Mouse (Mus musculus) myocyte (in vitro differentiated cells): Measurements from ENCODE around the gene D5Ertd579e. TPM values are rescaled to one million over a fixed set of nuclear protein-coding genes. Genes with fewer than 3 reads are reported as not detected.

Experiments
- H3K27me3 ChIP-seq: one replicate; pipeline ENCODE4 v1.6.1; 2011; ENCODE audit not compliant: control insufficient read depth, insufficient read depth, insufficient read length
- H3K36me3 ChIP-seq: one replicate; pipeline ENCODE4 v1.6.1; 2011; ENCODE audit not compliant: control insufficient read depth, insufficient read depth
- H3K4me2 ChIP-seq: one replicate; pipeline ENCODE4 v1.6.1; 2011; ENCODE audit warnings: low read depth, control low read depth
- H3K4me3 ChIP-seq: one replicate; pipeline ENCODE4 v1.5.1; 2011; ENCODE audit warnings: mild to moderate bottlenecking, control low read depth, moderate library complexity
- H3K79me2 ChIP-seq: one replicate; pipeline ENCODE4 v1.6.1; 2011; ENCODE audit not compliant: control insufficient read depth, insufficient read depth
- H3ac ChIP-seq: one replicate; pipeline ENCODE4 v1.6.1; 2011; ENCODE audit not compliant: control insufficient read depth, insufficient read length
- CEBPB ChIP-seq: IDR thresholded peaks from 2 replicates; pipeline ENCODE4 v1.6.1; 2011; ENCODE audit warnings: mild to moderate bottlenecking, moderate library complexity; ENCODE audit not compliant: poor library complexity, insufficient read depth, severe bottlenecking
- E2F4 ChIP-seq: IDR thresholded peaks from one replicate; pipeline ENCODE4 v1.6.1; 2011; ENCODE audit warnings: mild to moderate bottlenecking, control low read depth, moderate library complexity; ENCODE audit not compliant: insufficient read depth
- MAX ChIP-seq: IDR thresholded peaks from one replicate; pipeline ENCODE4 v1.6.1; 2011; ENCODE audit warnings: low read depth, mild to moderate bottlenecking, control low read depth
- MYOD1 ChIP-seq, 3 experiments: IDR thresholded peaks; one replicate each; pipeline ENCODE4 v1.6.1; 2011; ENCODE audit warnings: control low read depth in 2 of 3, low read depth in 2 of 3, mild to moderate bottlenecking in 2 of 3, moderate library complexity in 1 of 3; ENCODE audit not compliant: insufficient read length in 2 of 3, control insufficient read depth in 1 of 3
- MYOG ChIP-seq, 3 experiments: IDR thresholded peaks; one replicate each; pipeline ENCODE4 v1.6.1; 2011; ENCODE audit warnings: control low read depth in 2 of 3, low read depth in 2 of 3, mild to moderate bottlenecking in 2 of 3; ENCODE audit not compliant: insufficient read length in 2 of 3, control insufficient read depth in 1 of 3, insufficient read depth in 1 of 3
- POLR2A ChIP-seq: IDR thresholded peaks from one replicate; pipeline ENCODE4 v1.6.1; 2011; ENCODE audit warnings: low read depth, mild to moderate bottlenecking, control low read depth, moderate library complexity; ENCODE audit not compliant: insufficient read length
- POLR2AphosphoS2 ChIP-seq: IDR thresholded peaks from one replicate; pipeline ENCODE4 v1.6.1; 2011; ENCODE audit warnings: low read depth, control low read depth; ENCODE audit not compliant: insufficient read length
- REST ChIP-seq: IDR thresholded peaks from one replicate; pipeline ENCODE4 v1.6.1; 2011; ENCODE audit warnings: mild to moderate bottlenecking, control low read depth, moderate library complexity; ENCODE audit not compliant: insufficient read depth, insufficient read length
- SRF ChIP-seq: IDR thresholded peaks from one replicate; pipeline ENCODE4 v1.6.1; 2011; ENCODE audit warnings: low read depth; ENCODE audit not compliant: control insufficient read depth, insufficient read length
- TCF12 ChIP-seq: IDR thresholded peaks from one replicate; pipeline ENCODE4 v1.6.1; 2011; ENCODE audit warnings: mild to moderate bottlenecking, control low read depth; ENCODE audit not compliant: poor library complexity, insufficient read depth, severe bottlenecking
- TCF3 ChIP-seq: IDR thresholded peaks from one replicate; pipeline ENCODE4 v1.6.1; 2011; ENCODE audit warnings: low read depth, control low read depth; ENCODE audit not compliant: insufficient read length
- USF1 ChIP-seq: IDR thresholded peaks from one replicate; pipeline ENCODE4 v1.6.1; 2011; ENCODE audit warnings: low read depth, mild to moderate bottlenecking, control low read depth, moderate library complexity
- polyA plus RNA-seq: library from polyadenylated mRNA; unstranded; fragments of >200 nt; fragmentation: generic; extraction: Trizol; gene quantifications from one replicate; pipeline ENCODE4 v1.2.1, GENCODE M21; 2012; ENCODE audit warnings: missing spikeins

Gene D5Ertd579e
- polyA plus RNA-seq, 1 experiment, result 12.3 TPM

DNA sequence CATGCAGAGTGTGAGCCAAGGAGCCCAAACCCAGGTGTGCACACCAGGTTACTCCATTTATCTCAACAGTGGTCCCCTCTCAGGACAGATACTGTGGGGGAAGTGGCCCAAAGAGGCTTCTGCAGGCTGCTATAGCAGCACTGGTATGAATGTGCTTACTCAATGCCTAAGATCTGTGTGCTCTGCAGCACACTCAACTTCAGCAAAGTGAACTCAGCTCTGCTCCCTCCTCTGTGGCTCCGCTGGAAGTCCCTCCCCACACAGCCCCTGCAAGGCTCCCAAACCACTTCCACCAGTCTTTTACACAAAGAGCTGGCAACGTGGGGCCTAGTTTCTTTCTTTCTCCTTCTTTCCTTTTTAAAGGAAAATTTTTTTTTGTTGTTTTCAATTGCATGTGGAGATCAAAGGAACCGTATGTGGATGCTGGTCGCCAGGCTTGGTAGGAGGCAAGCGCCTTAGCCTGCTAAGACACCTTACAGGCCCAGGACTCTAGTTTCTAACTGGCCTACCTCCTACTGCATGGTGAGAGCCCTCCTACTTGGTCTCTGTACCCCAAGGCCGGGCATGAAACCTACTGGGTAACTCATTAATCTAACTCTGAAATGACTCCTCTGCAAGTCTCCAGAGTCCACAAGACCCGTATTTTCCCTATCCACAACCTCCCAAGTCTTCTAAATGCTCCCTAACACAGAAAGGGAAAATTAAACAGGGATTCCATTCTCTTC lies 138.1 kb downstream of the D5Ertd579e start:
- Histone ChIP-seq H3K36me3 (no peaks in the 10 kb centered on the region), H3K4me3 (no peak overlapping the region), H3K4me2 (no peak overlapping the region), H3K79me2 (no peaks in the 10 kb centered on the region), H3K27me3 (no peaks in the 10 kb centered on the region), H3ac (no peak overlapping the region)
- no peak for TF ChIP-seq CEBPB
- TF ChIP-seq MAX, result no peak
- TF ChIP-seq E2F4, result no peak
- no peak for TF ChIP-seq POLR2AphosphoS2
- no peak for TF ChIP-seq TCF3
- no peak for TF ChIP-seq POLR2A
- no peak for TF ChIP-seq SRF
- no peak for TF ChIP-seq MYOD1 (IDR thresholded peaks at IDR 0.05; ENCODE audit: control insufficient read depth in 1 of 3, insufficient read length in 2 of 3, low read depth in 2 of 3)
- no peak for TF ChIP-seq REST
- TF ChIP-seq TCF12, result no peak
- TF ChIP-seq MYOG (IDR thresholded peaks at IDR 0.05; ENCODE audit: control insufficient read depth in 1 of 3, insufficient read depth in 1 of 3, insufficient read length in 2 of 3, low read depth in 2 of 3), result no peak
- TF ChIP-seq USF1, result no peak

DNA sequence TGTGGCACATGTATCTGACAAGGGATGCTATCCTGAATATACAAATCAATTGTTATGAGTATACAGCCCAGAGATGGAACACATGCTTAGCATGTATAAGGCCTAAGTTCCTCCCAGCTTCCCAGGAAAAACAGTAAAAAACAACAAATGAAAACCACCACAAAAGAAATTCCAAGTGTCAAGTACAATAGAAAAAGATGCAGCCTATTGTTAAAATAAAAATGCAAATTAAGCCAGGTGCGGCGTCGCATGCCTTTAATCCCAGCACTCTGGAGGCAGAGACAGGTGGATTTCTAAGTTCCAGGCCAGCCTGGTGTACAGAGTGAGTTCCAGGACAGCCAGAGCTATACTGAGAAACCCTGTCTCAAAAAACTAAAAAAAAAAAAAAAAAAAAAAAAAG lies 138.9 kb downstream of the D5Ertd579e start:
- Histone ChIP-seq H3K79me2 (no peaks in the 10 kb centered on the region), H3K4me2 (no peak overlapping the region), H3K36me3 (no peaks in the 10 kb centered on the region), H3K27me3 (no peaks in the 10 kb centered on the region), H3ac (no peak overlapping the region), H3K4me3 (no peak overlapping the region)
- no peak for TF ChIP-seq SRF
- TF ChIP-seq MYOD1 (IDR thresholded peaks at IDR 0.05; ENCODE audit: control insufficient read depth in 1 of 3, insufficient read length in 2 of 3, low read depth in 2 of 3), result no peak

DNA sequence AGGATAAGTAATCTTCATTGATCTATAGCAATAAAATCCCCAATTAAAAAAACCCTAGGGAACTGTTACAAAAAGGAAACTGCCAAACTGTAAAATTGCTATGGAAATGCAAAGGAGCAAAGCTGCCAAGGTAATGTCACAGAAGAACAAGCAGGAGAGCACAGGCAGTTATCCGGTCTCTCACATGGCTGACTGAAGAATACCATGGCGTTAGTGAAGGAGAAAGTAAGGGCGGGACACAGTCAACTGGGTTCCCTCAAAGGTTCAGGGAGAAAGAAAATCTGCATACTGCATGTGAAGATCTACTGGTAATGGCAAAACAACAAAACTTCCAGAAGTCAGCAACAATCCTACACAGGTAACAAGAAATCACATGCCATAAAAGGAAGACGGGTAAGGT lies 139.5 kb downstream of the D5Ertd579e start:
- Histone ChIP-seq H3K79me2 (no peaks in the 10 kb centered on the region), H3K36me3 (no peaks in the 10 kb centered on the region), H3K4me2 (no peak overlapping the region), H3K27me3 (no peaks in the 10 kb centered on the region), H3ac (no peak overlapping the region), H3K4me3 (no peak overlapping the region)
- TF ChIP-seq TCF12, result no peak
- no peak for TF ChIP-seq USF1
- no peak for TF ChIP-seq MYOD1 (IDR thresholded peaks at IDR 0.05; ENCODE audit: control insufficient read depth in 1 of 3, insufficient read length in 2 of 3, low read depth in 2 of 3)

DNA sequence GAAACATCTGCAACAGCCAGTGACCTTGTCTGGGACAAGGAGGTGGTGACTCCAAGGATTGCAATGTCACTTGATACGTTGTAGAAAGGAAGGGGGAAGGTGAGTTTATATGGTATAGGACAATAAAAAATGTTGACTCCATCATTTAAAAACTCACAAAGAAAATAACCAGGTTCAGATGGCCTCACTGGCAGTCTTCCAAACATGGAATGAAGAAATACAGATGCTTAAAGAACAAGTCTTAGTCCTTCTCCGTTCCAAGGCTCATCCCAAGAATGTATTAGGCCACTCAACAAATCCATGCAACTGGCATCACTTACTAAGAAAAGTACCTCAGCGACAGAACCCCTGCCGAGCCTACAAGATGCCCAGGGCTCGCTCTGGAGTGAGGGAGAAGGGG lies 141.3 kb downstream of the D5Ertd579e start:
- Histone ChIP-seq H3K36me3 (no peaks in the 10 kb centered on the region), H3ac (no peak overlapping the region), H3K4me3 (no peak overlapping the region), H3K27me3 (no peaks in the 10 kb centered on the region), H3K79me2 (no peaks in the 10 kb centered on the region), H3K4me2 (no peak overlapping the region)
- TF ChIP-seq POLR2AphosphoS2, result no peak
- no peak for TF ChIP-seq MYOD1 (IDR thresholded peaks at IDR 0.05; ENCODE audit: control insufficient read depth in 1 of 3, insufficient read length in 2 of 3, low read depth in 2 of 3)
- no peak for TF ChIP-seq TCF12
- TF ChIP-seq CEBPB, result no peak
- TF ChIP-seq MAX, result no peak
- no peak for TF ChIP-seq E2F4
- no peak for TF ChIP-seq POLR2A
- no peak for TF ChIP-seq SRF
- TF ChIP-seq MYOG (IDR thresholded peaks at IDR 0.05; ENCODE audit: control insufficient read depth in 1 of 3, insufficient read depth in 1 of 3, insufficient read length in 2 of 3, low read depth in 2 of 3), result no peak
- no peak for TF ChIP-seq TCF3

DNA sequence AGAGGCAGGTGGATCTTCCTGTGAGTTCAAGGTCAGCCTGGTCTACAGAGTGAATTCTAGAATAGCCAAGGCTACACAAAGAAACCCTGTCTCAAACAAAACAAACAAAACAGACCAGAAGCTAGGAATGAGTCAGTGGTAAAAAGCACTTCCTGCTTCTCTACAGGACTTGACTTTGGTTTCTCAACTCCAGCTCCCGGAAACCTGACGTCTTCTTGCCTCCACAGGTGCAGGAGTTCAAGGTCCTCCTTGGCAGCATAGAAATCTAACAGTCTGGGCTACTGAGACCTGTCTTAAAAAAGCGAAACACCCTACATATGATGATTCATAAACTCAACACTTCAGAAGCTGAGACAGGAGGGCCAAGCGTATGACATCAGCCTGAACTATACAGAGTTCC lies 141.9 kb downstream of the D5Ertd579e start:
- peak overlapping the region; percentile 12 for H3K4me2 ChIP-seq
- no peak for TF ChIP-seq POLR2A
- TF ChIP-seq TCF3, result no peak

DNA sequence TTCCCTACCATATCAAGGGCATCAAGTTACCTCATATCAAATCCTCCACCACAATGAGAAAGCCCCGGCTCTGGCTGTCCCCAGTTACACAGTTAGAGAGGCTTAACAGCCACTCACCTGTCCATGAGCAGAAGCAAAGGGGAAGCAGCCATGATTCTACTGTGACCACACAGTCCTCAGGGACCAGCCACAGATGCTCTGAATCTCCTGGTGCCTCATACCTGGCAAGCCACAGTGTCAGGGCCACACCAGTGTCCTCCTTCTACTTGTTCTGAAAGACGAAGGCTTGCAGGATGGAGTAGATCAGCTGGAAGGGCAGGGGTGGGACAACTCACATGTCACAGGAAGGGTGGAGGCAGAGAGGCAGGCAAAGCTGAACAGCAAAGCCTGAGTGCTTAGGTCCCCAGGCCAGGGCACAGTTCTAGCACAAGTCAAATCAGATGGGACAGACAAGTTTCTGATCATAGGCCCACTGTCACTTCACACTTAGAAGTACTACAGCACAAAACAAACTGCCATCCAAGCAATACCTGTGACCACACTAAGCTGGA lies 142.7 kb downstream of the D5Ertd579e start:
- no peak overlapping the region for H3K4me2 ChIP-seq
- TF ChIP-seq REST (no peak), SRF (no peak), CEBPB (no peak), MAX (no peak), TCF12 (no peak), MYOG (IDR thresholded peaks at IDR 0.05; ENCODE audit: control insufficient read depth in 1 of 3, insufficient read depth in 1 of 3, insufficient read length in 2 of 3, low read depth in 2 of 3) (no peak), USF1 (no peak), MYOD1 (IDR thresholded peaks at IDR 0.05; ENCODE audit: control insufficient read depth in 1 of 3, insufficient read length in 2 of 3, low read depth in 2 of 3) (no peak), POLR2A (no peak), E2F4 (no peak), POLR2AphosphoS2 (no peak), TCF3 (no peak)
- no peak overlapping the region for H3K4me3 ChIP-seq
- H3K36me3 ChIP-seq, result no peaks in the 10 kb centered on the region
- no peaks in the 10 kb centered on the region for H3K79me2 ChIP-seq
- no peaks in the 10 kb centered on the region for H3K27me3 ChIP-seq
- H3ac ChIP-seq, result no peak overlapping the region

More for the DNA sequence above, 141.9 kb downstream of the D5Ertd579e start:
- Histone ChIP-seq H3K36me3 (no peaks in the 10 kb centered on the region), H3K79me2 (no peaks in the 10 kb centered on the region), H3K27me3 (no peaks in the 10 kb centered on the region), H3ac (no peak overlapping the region), H3K4me3 (no peak overlapping the region)
